Mouse (Mus musculus) forebrain, embryonic 13.5 days (tissue): ENCODE measurements around the gene Ep300. TPM values are rescaled to one million over a fixed set of nuclear protein-coding genes. Genes with fewer than 3 reads are reported as not detected.
"Not testable (repeated sequence)": the region's sequence is repeated elsewhere in the genome, so short reads cannot be mapped to it uniquely, and the experiment has no call there.

ENCODE experiments used
- ATAC-seq: fragments of 200-750 bp; cut with Nextera tagmentation; 2 replicates; pipeline ENCODE4 v1.8.0; 2017
- H3K27ac ChIP-seq: fragments of 300-500 bp; sonication (generic); 2 replicates; pipeline ENCODE4 v1.5.1; 2015; ENCODE audit warnings: inconsistent platforms, mild to moderate bottlenecking, moderate library complexity
- H3K27me3 ChIP-seq: fragments of 300-500 bp; sonication (generic); 2 replicates; pipeline ENCODE4 v1.6.1; 2015; ENCODE audit warnings: mild to moderate bottlenecking, inconsistent platforms
- H3K36me3 ChIP-seq: fragments of 300-500 bp; sonication (generic); 2 replicates; pipeline ENCODE4 v1.6.1; 2015; ENCODE audit warnings: mild to moderate bottlenecking, inconsistent platforms; ENCODE audit not compliant: poor library complexity, severe bottlenecking
- H3K4me1 ChIP-seq: fragments of 300-500 bp; sonication (generic); 2 replicates; pipeline ENCODE4 v1.6.1; 2015; ENCODE audit warnings: inconsistent platforms
- H3K4me2 ChIP-seq: fragments of 300-500 bp; sonication (generic); 2 replicates; pipeline ENCODE4 v1.6.1; 2015; ENCODE audit warnings: inconsistent platforms, mild to moderate bottlenecking, moderate library complexity
- H3K4me3 ChIP-seq: fragments of 300-500 bp; sonication (generic); 2 replicates; pipeline ENCODE4 v1.5.1; 2015; ENCODE audit warnings: mild to moderate bottlenecking, inconsistent platforms
- H3K9ac ChIP-seq: fragments of 300-500 bp; sonication (generic); 2 replicates; pipeline ENCODE4 v1.6.1; 2015; ENCODE audit warnings: mild to moderate bottlenecking, inconsistent platforms
- H3K9me3 ChIP-seq: fragments of 300-500 bp; sonication (generic); replicated peaks from 2 replicates; pipeline ENCODE4 v1.6.1; 2016; ENCODE audit warnings: inconsistent platforms
- WGBS: fragments of 180-500 bp; shearing (Covaris S2); methylation state at CpG from one replicate; pipeline ENCODE4 v1.1.7; 2015; 5-methylcytosine and 5-hydroxymethylcytosine counted together
- microRNA-seq: library from miRNA; unstranded; fragments of <30 nt; microRNA quantifications from one replicate; pipeline ENCODE4, GENCODE M21; 2016
- polyA plus RNA-seq: library from polyadenylated mRNA; unstranded; fragments of >200 nt; fragmentation: Nextera tagmentation; extraction: Ambion mirVana; gene quantifications from 2 replicates; pipeline ENCODE4 v1.2.1, GENCODE M21; 2015

The Ep300 gene
- polyA plus RNA-seq, 1 experiment from 2014 or later = 19.9 TPM

DNA sequence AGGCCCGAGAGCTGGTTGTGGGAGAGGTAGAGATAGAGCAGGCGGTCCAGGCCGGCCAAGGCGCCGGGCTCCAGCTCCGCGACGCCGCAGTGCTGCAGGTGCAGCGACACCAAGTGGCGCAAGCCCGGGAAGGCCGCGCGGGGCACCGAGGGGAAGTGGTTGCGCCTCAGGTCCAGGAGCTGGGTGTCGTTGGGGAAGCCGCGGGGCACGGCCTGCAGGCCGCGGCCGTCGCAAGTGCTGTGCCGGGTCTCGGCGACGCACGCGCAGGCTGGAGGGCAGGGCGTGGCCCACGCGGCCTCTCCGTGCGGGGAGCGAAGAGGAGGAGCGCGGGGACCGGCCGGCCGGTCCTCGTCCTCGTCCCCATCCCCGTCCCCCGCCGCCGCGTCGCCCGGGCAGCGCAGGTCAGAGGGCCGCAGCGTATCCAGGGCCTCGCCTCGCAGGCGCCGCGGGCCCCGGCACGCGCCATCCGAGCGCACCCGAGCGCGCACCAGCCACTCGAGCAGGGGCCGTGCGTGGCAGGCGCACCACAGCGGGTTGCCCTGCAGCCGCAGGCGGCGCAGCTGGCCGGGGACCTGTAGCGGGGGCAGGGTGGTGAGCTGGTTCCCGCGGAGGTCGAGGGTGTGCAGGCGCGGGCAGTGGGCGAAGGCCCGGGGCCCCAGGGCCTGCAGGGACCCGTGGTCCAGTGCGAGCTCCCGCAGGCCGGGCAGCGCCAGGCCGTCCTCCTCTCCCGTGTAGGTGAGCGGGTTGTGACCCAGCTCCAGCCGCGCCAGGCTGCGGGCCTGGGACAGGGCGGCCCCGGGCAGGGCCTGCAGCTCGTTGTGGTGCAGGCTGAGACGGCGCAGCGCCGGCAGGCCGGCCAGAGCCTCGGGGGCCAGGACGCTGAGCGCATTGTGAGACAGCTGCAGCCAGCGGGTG lies 109.1 kb downstream of the Ep300 start:
- under 1% methylated on average over 88 of the region's 107 CpGs for WGBS
- Histone ChIP-seq H3K4me3 (peak overlapping the region; percentile 54), H3K4me2 (peak overlapping the region; percentile 94), H3K27me3 (peaks cover 53% of the 10 kb centered on the region), H3K27ac (no peak overlapping the region), H3K36me3 (no peaks in the 10 kb centered on the region), H3K9ac (peak overlapping the region; percentile 76), H3K4me1 (peaks cover 21% of the 10 kb centered on the region), H3K9me3 (no peaks in the 10 kb centered on the region)
- ATAC-seq = peak; percentile 85

DNA sequence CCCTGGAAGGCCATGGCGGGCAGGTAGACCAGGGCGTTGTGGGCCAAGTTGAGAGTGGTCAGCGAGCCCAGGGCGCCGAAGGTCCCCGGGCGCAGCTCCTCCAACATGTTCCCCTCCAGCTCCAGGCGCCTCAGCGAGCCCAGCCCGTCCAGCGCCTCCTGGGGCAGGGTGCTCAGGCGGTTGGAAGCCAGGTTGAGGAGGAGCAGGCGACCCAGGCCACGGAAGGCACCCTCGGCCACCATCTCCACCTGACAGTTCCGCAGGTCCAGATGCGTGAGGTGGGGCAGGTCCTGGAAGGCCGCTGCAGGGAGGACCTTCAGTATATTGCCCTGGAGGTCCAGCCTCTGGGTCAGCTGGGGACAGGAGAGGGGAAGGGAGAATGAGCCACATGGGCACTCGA lies 109.7 kb downstream of the Ep300 start:
- no peak for ATAC-seq
- Histone ChIP-seq H3K9me3 (no peaks in the 10 kb centered on the region), H3K27ac (no peak overlapping the region), H3K4me2 (peak overlapping the region; percentile 94), H3K4me3 (peak overlapping the region; percentile 54), H3K36me3 (no peaks in the 10 kb centered on the region), H3K27me3 (peaks cover 53% of the 10 kb centered on the region), H3K9ac (peak overlapping the region; percentile 76), H3K4me1 (peaks cover 21% of the 10 kb centered on the region)
- 20% methylated on average over 19 of the region's 19 CpGs for WGBS

DNA sequence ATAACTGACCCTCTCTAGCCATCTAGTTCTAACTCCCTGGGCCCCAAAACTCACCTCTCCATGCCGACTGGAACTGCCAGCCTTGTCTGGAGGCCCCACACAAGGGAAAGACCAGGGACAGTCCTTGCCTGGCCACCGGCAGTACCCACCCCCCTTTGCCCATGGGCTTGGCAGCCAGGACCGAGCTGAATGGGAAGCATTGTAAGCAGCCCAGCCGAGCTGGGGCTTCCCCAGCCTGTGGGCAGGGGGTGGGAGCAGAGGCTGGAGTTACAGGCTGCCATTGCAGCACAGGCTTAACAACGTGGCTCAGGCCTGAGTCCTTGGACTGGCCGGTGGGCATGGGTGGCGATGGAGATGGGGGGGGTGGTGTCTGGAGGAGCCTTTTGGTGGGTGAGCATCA lies 112.0 kb downstream of the Ep300 start, which contains the start of gene Chadl:
Gene Chadl (minus strand): TSS at position 113 of the 400 bp plus-strand sequence.
- H3K27me3 ChIP-seq = peaks cover 45% of the 10 kb centered on the region
- peaks cover 21% of the 10 kb centered on the region for H3K4me1 ChIP-seq
- H3K9ac ChIP-seq = no peak within 1 kb of the TSS
- peaks cover 2% of the 10 kb centered on the region; the same call in 1 of the 2 replicates for H3K36me3 ChIP-seq
- ATAC-seq = no peak
- H3K9me3 ChIP-seq = no peaks in the 10 kb centered on the region
- 51% methylated on average over 7 of the region's 7 CpGs for WGBS
- no peak within 1 kb of the TSS for H3K27ac ChIP-seq
- no peak within 1 kb of the TSS for H3K4me3 ChIP-seq
- no peak within 1 kb of the TSS for H3K4me2 ChIP-seq

DNA sequence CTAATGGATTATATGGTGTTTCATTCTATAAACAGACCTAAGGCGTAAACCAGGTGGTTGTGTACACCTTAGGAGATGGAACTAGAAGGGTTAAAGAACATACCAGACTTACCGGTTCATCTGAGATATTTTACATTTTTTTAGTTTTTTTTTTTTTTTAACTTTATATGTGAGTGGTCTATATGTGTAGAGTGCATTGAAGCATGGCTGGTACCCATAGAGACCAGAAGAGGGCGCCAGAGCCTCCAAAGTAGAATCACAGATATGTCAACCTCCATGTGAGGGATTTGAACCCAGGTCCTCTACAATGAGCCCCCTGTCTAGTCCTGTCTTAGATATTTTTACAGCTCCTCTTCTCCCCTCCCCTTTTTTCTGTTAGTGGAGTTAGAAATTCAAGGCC lies 112.7 kb downstream of the Ep300 start:
- no peak for ATAC-seq
- Histone ChIP-seq H3K27ac (no peak overlapping the region), H3K4me2 (no peak overlapping the region), H3K9ac (no peak overlapping the region), H3K27me3 (peaks cover 38% of the 10 kb centered on the region), H3K9me3 (no peaks in the 10 kb centered on the region), H3K4me1 (peaks cover 20% of the 10 kb centered on the region), H3K4me3 (no peak overlapping the region), H3K36me3 (peaks cover 9% of the 10 kb centered on the region)
- WGBS = 55% methylated on average over 3 of the region's 3 CpGs

DNA sequence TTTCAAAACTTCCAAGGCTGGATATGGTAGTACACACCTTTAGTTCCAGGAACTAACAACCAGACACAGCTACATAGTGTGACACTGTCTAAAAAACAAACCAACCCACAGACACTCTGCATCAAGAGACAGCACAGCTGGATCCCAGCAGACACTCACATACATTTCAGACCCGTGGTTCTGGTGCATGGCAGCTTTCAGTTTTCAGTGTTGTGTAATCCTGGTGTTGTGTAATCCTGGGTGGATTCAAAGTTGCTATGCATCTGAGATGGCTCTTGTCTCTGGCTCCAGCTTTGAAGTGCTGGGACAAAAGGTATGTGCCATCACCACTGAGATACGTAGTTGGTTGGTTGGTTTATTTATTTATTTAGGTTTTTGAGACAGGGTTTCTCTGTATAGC lies 113.4 kb downstream of the Ep300 start:
- H3K4me1 ChIP-seq = peaks cover 13% of the 10 kb centered on the region
- WGBS = 74% methylated on average over 2 of the region's 2 CpGs
- no peaks in the 10 kb centered on the region for H3K9me3 ChIP-seq
- H3K4me2 ChIP-seq = no peak overlapping the region
- peaks cover 31% of the 10 kb centered on the region for H3K27me3 ChIP-seq
- peaks cover 16% of the 10 kb centered on the region for H3K36me3 ChIP-seq
- ATAC-seq = no peak
- H3K27ac ChIP-seq = no peak overlapping the region
- H3K4me3 ChIP-seq = no peak overlapping the region
- H3K9ac ChIP-seq = no peak overlapping the region

DNA sequence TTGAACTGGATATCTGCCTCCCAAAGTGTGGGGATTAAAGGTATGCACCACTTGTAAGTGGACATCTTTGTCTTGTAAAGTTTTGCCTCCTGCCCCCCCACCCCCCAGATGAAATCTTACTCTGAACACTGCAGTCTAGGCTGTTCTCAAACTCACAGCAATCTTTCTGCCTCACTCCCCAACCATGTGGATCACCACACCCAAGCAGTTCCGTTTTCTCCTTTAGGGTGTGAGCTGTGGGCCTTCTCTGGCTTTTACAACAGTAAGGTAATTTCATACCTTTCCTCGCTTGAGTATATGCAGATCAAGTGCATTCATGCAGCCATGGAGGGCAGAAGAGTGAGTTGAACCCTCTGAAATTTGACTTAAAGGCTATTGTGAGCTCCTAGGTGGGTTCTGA lies 115.0 kb downstream of the Ep300 start:
- peaks cover 15% of the 10 kb centered on the region for H3K27me3 ChIP-seq
- no peak overlapping the region for H3K9ac ChIP-seq
- H3K4me3 ChIP-seq = no peak overlapping the region
- peaks cover 32% of the 10 kb centered on the region for H3K36me3 ChIP-seq
- no peak overlapping the region for H3K4me2 ChIP-seq
- WGBS = 72% methylated on average over 2 of the region's 2 CpGs
- ATAC-seq = no peak
- H3K27ac ChIP-seq = no peak overlapping the region
- no peaks in the 10 kb centered on the region for H3K4me1 ChIP-seq
- H3K9me3 ChIP-seq = no peaks in the 10 kb centered on the region

DNA sequence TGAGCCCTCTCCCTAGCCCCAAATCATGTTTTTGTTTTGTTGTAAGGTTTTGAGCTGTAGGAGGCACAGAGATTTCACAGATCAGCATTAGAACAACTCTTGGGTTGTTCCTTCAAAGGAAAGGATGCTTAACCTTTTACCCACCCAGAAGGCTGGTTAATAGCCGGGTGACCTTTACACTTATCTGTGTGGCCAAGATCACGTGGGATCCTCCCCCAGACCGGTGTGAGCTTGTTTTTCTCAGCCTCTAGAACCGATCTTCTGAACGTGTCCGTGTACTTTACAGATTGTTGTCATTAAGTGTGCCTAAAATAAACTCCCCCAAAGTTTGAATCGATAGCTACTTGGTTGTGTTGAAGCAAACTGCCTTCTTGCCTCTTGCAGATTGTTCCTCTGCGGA lies 115.5 kb downstream of the Ep300 start:
- H3K9me3 ChIP-seq = no peaks in the 10 kb centered on the region
- no peak overlapping the region for H3K9ac ChIP-seq
- H3K4me3 ChIP-seq = no peak overlapping the region
- H3K4me2 ChIP-seq = no peak overlapping the region
- H3K27ac ChIP-seq = no peak overlapping the region
- no peaks in the 10 kb centered on the region for H3K4me1 ChIP-seq
- no peak for ATAC-seq
- WGBS = 88% methylated on average over 8 of the region's 8 CpGs
- H3K27me3 ChIP-seq = peaks cover 11% of the 10 kb centered on the region
- H3K36me3 ChIP-seq = peaks cover 36% of the 10 kb centered on the region

DNA sequence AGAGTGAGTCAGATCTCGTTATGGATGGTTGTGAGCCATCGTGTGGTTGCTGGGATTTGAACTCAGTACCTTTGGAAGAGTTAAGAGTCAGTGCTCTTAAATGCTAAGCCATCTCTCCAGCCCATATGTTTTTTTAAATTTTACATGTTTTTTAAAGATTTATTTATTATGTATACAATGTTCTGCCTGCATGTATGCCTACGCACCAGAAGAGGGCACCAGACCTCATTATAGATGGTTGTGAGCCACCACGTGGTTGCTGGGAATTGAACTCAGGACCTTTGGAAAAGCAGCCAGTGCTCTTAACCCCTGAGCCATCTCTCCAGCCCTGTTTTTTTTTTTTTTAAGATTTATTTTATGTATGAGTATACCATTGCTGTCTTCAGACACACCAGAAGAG lies 116.2 kb downstream of the Ep300 start:
- H3K9ac ChIP-seq, ATAC-seq, H3K27ac ChIP-seq, H3K9me3 ChIP-seq, H3K4me1 ChIP-seq, H3K27me3 ChIP-seq, H3K4me2 ChIP-seq, H3K4me3 ChIP-seq: not testable (repeated sequence)
- peaks cover 44% of the 10 kb centered on the region for H3K36me3 ChIP-seq
- 77% methylated on average over 4 of the region's 4 CpGs for WGBS

Small RNAs within 50 kb of the gene (microRNA-seq; reads per million reads assigned to microRNA genes)
- not detected for gene Gm23880

Other genes with a start within 250 kb of the Ep300 start
- gene Slc25a17, start 224.5 kb upstream of the Ep300 start, polyA plus RNA-seq = 129 and 130 TPM in 2 replicates
- gene St13, start 185.3 kb upstream of the Ep300 start, polyA plus RNA-seq = 199 and 201 TPM in 2 replicates
- 8.4 and 9.5 TPM in 2 replicates for gene Xpnpep3, start 185.2 kb upstream of the Ep300 start, polyA plus RNA-seq
- gene Dnajb7, start 177.1 kb upstream of the Ep300 start, polyA plus RNA-seq = 2.0 and 2.2 TPM in 2 replicates
- gene Rbx1, start 119.1 kb upstream of the Ep300 start, polyA plus RNA-seq = 581 and 625 TPM in 2 replicates
- gene L3mbtl2, start 78.5 kb downstream of the Ep300 start, polyA plus RNA-seq = 30.9 and 33.8 TPM in 2 replicates
- gene Chadl, start 111.9 kb downstream of the Ep300 start, polyA plus RNA-seq = 7.4 and 7.7 TPM in 2 replicates
- 41.5 and 44.3 TPM in 2 replicates for gene Zc3h7b, start 159.7 kb downstream of the Ep300 start, polyA plus RNA-seq
- 141 and 160 TPM in 2 replicates for gene Rangap1, start 160.2 kb downstream of the Ep300 start, polyA plus RNA-seq
- 24.2 and 24.9 TPM in 2 replicates for gene Tef, start 217.1 kb downstream of the Ep300 start, polyA plus RNA-seq